Mouse (Mus musculus): ENCODE measurements around the gene Pth2. TPM values are rescaled to one million over a fixed set of nuclear protein-coding genes. Genes with fewer than 3 reads are reported as not detected.
A peak's percentile ranks its signal among the peaks of the same experiment; 100 is the strongest.
"Not testable (repeated sequence)": the region's sequence is repeated elsewhere in the genome, so short reads cannot be mapped to it uniquely, and the experiment has no call there.

Pth2 gene
- polyA plus RNA-seq, 1 experiment from 2014 or later: 2.1 TPM

- Histone ChIP-seq H3K27ac (no peak overlapping the region), H3K9me3 (no peaks in the 10 kb centered on the region), H3K4me2 (replicated peaks) (no peak overlapping the region), H3K36me3 (peaks cover 45% of the 10 kb centered on the region), H3K27me3 (no peaks in the 10 kb centered on the region), H3K9ac (replicated peaks) (peak overlapping the region; percentile 37; the same call in 1 of the 2 replicates), H3K4me3 (replicated peaks) (no peak overlapping the region), H3K4me1 (replicated peaks) (0 out of 2 replicates have a peak, but pooled peaks cover 2% of the 10 kb centered on the region)
- WGBS: 88% methylated on average over 13 of the region's 13 CpGs
- no peak for ATAC-seq
Measured at GRCm38 (mm10) chr7:45144368-45145174, 36.2 kb upstream of the Pth2 start.

GRCm38 (mm10) chr7:45145460-45145859 lies 35.3 kb upstream of the Pth2 start:
- ATAC-seq: no peak
- H3K36me3 ChIP-seq: peaks cover 45% of the 10 kb centered on the region
- H3K9me3 ChIP-seq: no peaks in the 10 kb centered on the region
- H3K9ac ChIP-seq (replicated peaks): 0 out of 2 replicates have a peak overlapping the region, but pooled peaks have one; percentile 3
- 94% methylated on average over 8 of the region's 8 CpGs for whole genome bisulfite sequencing
- H3K4me1 ChIP-seq (replicated peaks): 0 out of 2 replicates have a peak, but pooled peaks cover 3% of the 10 kb centered on the region
- H3K27me3 ChIP-seq: no peaks in the 10 kb centered on the region
- H3K27ac ChIP-seq: no peak overlapping the region
- H3K4me3 ChIP-seq (replicated peaks): no peak overlapping the region
- H3K4me2 ChIP-seq (replicated peaks): no peak overlapping the region

GRCm38 (mm10) chr7:45147267-45147666 lies 33.5 kb upstream of the Pth2 start:
- Histone ChIP-seq H3K4me2 (replicated peaks) (no peak overlapping the region), H3K4me1 (replicated peaks) (peaks cover 11% of the 10 kb centered on the region; the same call in 1 of the 2 replicates), H3K27ac (no peak overlapping the region), H3K4me3 (replicated peaks) (no peak overlapping the region), H3K9me3 (no peaks in the 10 kb centered on the region), H3K9ac (replicated peaks) (no peak overlapping the region), H3K36me3 (peaks cover 36% of the 10 kb centered on the region), H3K27me3 (no peaks in the 10 kb centered on the region)
- no peak for ATAC-seq
- WGBS: 96% methylated on average over 11 of the region's 11 CpGs

- 93% methylated on average over 11 of the region's 11 CpGs for WGBS
- no peak overlapping the region for H3K27ac ChIP-seq
- peaks cover 11% of the 10 kb centered on the region; the same call in 1 of the 2 replicates for H3K4me1 ChIP-seq (replicated peaks)
- H3K27me3 ChIP-seq: no peaks in the 10 kb centered on the region
- no peak overlapping the region for H3K4me2 ChIP-seq (replicated peaks)
- no peak overlapping the region for H3K9ac ChIP-seq (replicated peaks)
- H3K36me3 ChIP-seq: peaks cover 29% of the 10 kb centered on the region
- no peak overlapping the region for H3K4me3 ChIP-seq (replicated peaks)
- ATAC-seq: no peak
- no peaks in the 10 kb centered on the region for H3K9me3 ChIP-seq
Measured at GRCm38 (mm10) chr7:45147899-45148298, 32.9 kb upstream of the Pth2 start.

- no peak overlapping the region for H3K27ac ChIP-seq
- no peak overlapping the region; the same call in 1 of the 2 replicates for H3K9ac ChIP-seq (replicated peaks)
- no peaks in the 10 kb centered on the region for H3K27me3 ChIP-seq
- no peaks in the 10 kb centered on the region for H3K9me3 ChIP-seq
- WGBS: 77% methylated on average over 4 of the region's 4 CpGs
- peaks cover 16% of the 10 kb centered on the region for H3K4me1 ChIP-seq (replicated peaks)
- peaks cover 22% of the 10 kb centered on the region for H3K36me3 ChIP-seq
- no peak overlapping the region for H3K4me3 ChIP-seq (replicated peaks)
- ATAC-seq: no peak
- no peak overlapping the region for H3K4me2 ChIP-seq (replicated peaks)
Measured at GRCm38 (mm10) chr7:45148534-45149098, 32.2 kb upstream of the Pth2 start.

- no peak overlapping the region for H3K9ac ChIP-seq (replicated peaks)
- H3K4me2 ChIP-seq (replicated peaks): no peak overlapping the region
- H3K9me3 ChIP-seq: no peaks in the 10 kb centered on the region
- H3K36me3 ChIP-seq: peaks cover 13% of the 10 kb centered on the region
- ATAC-seq: no peak
- H3K4me1 ChIP-seq (replicated peaks): peaks cover 18% of the 10 kb centered on the region
- H3K27ac ChIP-seq: no peak overlapping the region
- no peaks in the 10 kb centered on the region for H3K27me3 ChIP-seq
- no peak overlapping the region for H3K4me3 ChIP-seq (replicated peaks)
- 17% methylated on average over 6 of the region's 6 CpGs for WGBS
Measured at GRCm38 (mm10) chr7:45149545-45149944, 31.2 kb upstream of the Pth2 start.

- 76% methylated on average over 4 of the region's 4 CpGs for WGBS
- H3K9ac ChIP-seq (replicated peaks): no peak overlapping the region
Measured at GRCm38 (mm10) chr7:45150321-45150720, 30.5 kb upstream of the Pth2 start.

GRCm38 (mm10) chr7:45151303-45151702 lies 29.5 kb upstream of the Pth2 start:
- 63% methylated on average over 11 of the region's 11 CpGs for WGBS
- H3K36me3 ChIP-seq: 0 out of 2 replicates have a peak, but pooled peaks cover 2% of the 10 kb centered on the region

More at GRCm38 (mm10) chr7:45150321-45150720, 30.5 kb upstream of the Pth2 start:
- peaks cover 25% of the 10 kb centered on the region for H3K4me1 ChIP-seq (replicated peaks)
- no peak overlapping the region for H3K4me3 ChIP-seq (replicated peaks)
- no peak for ATAC-seq
- H3K27me3 ChIP-seq: no peaks in the 10 kb centered on the region
- H3K4me2 ChIP-seq (replicated peaks): no peak overlapping the region
- H3K9me3 ChIP-seq: no peaks in the 10 kb centered on the region
- H3K36me3 ChIP-seq: peaks cover 8% of the 10 kb centered on the region
- no peak overlapping the region for H3K27ac ChIP-seq

GRCm38 (mm10) chr7:45153052-45153451 lies 27.7 kb upstream of the Pth2 start:
- not testable (repeated sequence) for H3K27ac ChIP-seq; H3K4me2 ChIP-seq (replicated peaks); H3K9ac ChIP-seq (replicated peaks); ATAC-seq; H3K27me3 ChIP-seq; H3K9me3 ChIP-seq
- Histone ChIP-seq H3K4me1 (replicated peaks) (peaks cover 32% of the 10 kb centered on the region), H3K4me3 (replicated peaks) (peak overlapping the region; percentile 62; the same call in 1 of the 2 replicates), H3K36me3 (peaks cover 13% of the 10 kb centered on the region)
- WGBS: 93% methylated on average over 2 of the region's 2 CpGs

More at GRCm38 (mm10) chr7:45151303-45151702, 29.5 kb upstream of the Pth2 start:
- H3K4me2 ChIP-seq (replicated peaks): no peak overlapping the region
- no peak for ATAC-seq
- H3K4me1 ChIP-seq (replicated peaks): peaks cover 32% of the 10 kb centered on the region
- H3K27me3 ChIP-seq: no peaks in the 10 kb centered on the region
- H3K9me3 ChIP-seq: no peaks in the 10 kb centered on the region
- no peak overlapping the region for H3K4me3 ChIP-seq (replicated peaks)
- no peak overlapping the region for H3K27ac ChIP-seq
- no peak overlapping the region for H3K9ac ChIP-seq (replicated peaks)

- H3K36me3 ChIP-seq: peaks cover 19% of the 10 kb centered on the region
- no peaks in the 10 kb centered on the region for H3K9me3 ChIP-seq
- WGBS: 4% methylated on average over 5 of the region's 5 CpGs
- no peak; the same call in 1 of the 2 replicates for ATAC-seq
- H3K4me1 ChIP-seq (replicated peaks): peaks cover 32% of the 10 kb centered on the region
- peak overlapping the region; percentile 63 for H3K4me2 ChIP-seq (replicated peaks)
- H3K4me3 ChIP-seq (replicated peaks): peak overlapping the region; percentile 62
- H3K27ac ChIP-seq: peak overlapping the region; percentile 93
- no peaks in the 10 kb centered on the region for H3K27me3 ChIP-seq
- H3K9ac ChIP-seq (replicated peaks): peak overlapping the region; percentile 86
Measured at GRCm38 (mm10) chr7:45153586-45153985, 27.2 kb upstream of the Pth2 start.

- Histone ChIP-seq H3K4me2 (replicated peaks) (peak within 1 kb of the TSS; percentile 63), H3K9me3 (no peaks in the 10 kb centered on the region), H3K4me3 (replicated peaks) (peak within 1 kb of the TSS; percentile 62), H3K27ac (peak within 1 kb of the TSS; percentile 93), H3K9ac (replicated peaks) (peak within 1 kb of the TSS; percentile 86), H3K27me3 (no peaks in the 10 kb centered on the region), H3K4me1 (replicated peaks) (peaks cover 32% of the 10 kb centered on the region), H3K36me3 (peaks cover 26% of the 10 kb centered on the region)
- WGBS: 6% methylated on average over 63 of the region's 69 CpGs
- peak; percentile 96 for ATAC-seq
Measured at GRCm38 (mm10) chr7:45154096-45154992, 26.5 kb upstream of the Pth2 start, which contains the start of the genes Pih1d1 and Aldh16a1. Gene Pih1d1, plus strand, starts transcription at chr7:45154303. Gene Aldh16a1, minus strand, starts transcription at chr7:45154584.
